In the genomic region with DNA sequence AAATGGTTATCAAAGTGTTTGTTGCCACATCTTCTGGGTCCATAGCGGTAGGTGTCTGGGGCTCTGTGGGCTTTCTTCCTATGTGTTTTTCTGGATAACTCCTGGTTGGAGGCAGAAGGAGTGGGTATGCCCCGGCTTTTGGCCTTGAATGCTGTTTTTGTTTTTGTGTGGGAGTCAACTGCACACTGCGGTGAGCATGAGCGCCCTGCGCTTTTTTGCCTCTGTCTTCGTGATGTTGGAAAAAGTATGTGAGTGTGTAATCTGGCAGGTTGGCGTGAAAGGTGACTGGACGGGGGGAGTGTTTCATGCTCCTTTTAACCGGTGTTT, we compare ENCODE assay signal across 9 mouse cellular contexts. TPM values are rescaled to one million over a fixed set of nuclear protein-coding genes. Genes with fewer than 3 reads are reported as not detected.
DNase-seq lines count a peak whose midpoint lies in the region; ATAC-seq and TF ChIP-seq lines count a peak whose summit lies in the region.
"Had no signal": no experiment of that assay in that cellular context is flagged by ENCODE, and none has a peak within 500 bp of the region (broad histone marks: within the 10 kb centered on the region; RNA-seq: fewer than 3 reads in every experiment).

No protein-coding gene starts in this region.

- ATAC-seq in lung, embryonic 15.5 days (ENCODE audit: borderline replicate concordance, extremely low read depth, low FRiP score, low TSS enrichment), result no peak
- ATAC-seq in forebrain, embryonic 13.5 days, result no peak
- 0 out of 2 replicates have a peak, but pooled peaks have one; percentile 29 for ATAC-seq in limb, embryonic 14.5 days (ENCODE audit: low FRiP score, low read depth)

- TF ChIP-seq CTCF in small intestine, adult 2 months (IDR thresholded peaks at IDR 0.05; ENCODE audit: extremely low read depth, insufficient read length, insufficient replicate concordance, low read depth, low read length), result no peak
- no peak for TF ChIP-seq CTCF in thymus, adult 2 months (IDR thresholded peaks at IDR 0.05; ENCODE audit: borderline replicate concordance, control insufficient read depth, extremely low read depth, insufficient read depth, low read length, poor library complexity)

- H3K36me3 ChIP-seq in lung, embryonic 15.5 days, result no peaks in the 10 kb centered on the region
- H3K36me3 ChIP-seq in forebrain, embryonic 13.5 days (ENCODE audit: poor library complexity, severe bottlenecking), result no peaks in the 10 kb centered on the region
- no peaks in the 10 kb centered on the region for H3K36me3 ChIP-seq in limb, embryonic 14.5 days (ENCODE audit: control insufficient read depth, insufficient read depth, low read length)
- H3K36me3 ChIP-seq in small intestine, adult 2 months (ENCODE audit: control insufficient read depth, insufficient read depth, low read length), result no peaks in the 10 kb centered on the region
- no peaks in the 10 kb centered on the region for H3K36me3 ChIP-seq in thymus, adult 2 months (ENCODE audit: control insufficient read depth, insufficient read depth, low read length)

- peak overlapping the region; percentile 38; the same call in 1 of the 2 replicates for H3K27ac ChIP-seq in lung, embryonic 15.5 days
- H3K27ac ChIP-seq in forebrain, embryonic 13.5 days, result no peak overlapping the region
- no peak overlapping the region for H3K27ac ChIP-seq in limb, embryonic 14.5 days (replicated peaks; ENCODE audit: low read depth, low read length)
- H3K27ac ChIP-seq in small intestine, adult 2 months (ENCODE audit: insufficient read depth, low read depth, low read length), result peak overlapping the region; percentile 35
- no peak overlapping the region for H3K27ac ChIP-seq in thymus, adult 2 months (ENCODE audit: control insufficient read depth, insufficient read depth, low read length)

- H3K4me1 ChIP-seq in lung, embryonic 15.5 days, result peaks cover 11% of the 10 kb centered on the region
- H3K4me1 ChIP-seq in forebrain, embryonic 13.5 days, result peaks cover 12% of the 10 kb centered on the region
- peaks cover 15% of the 10 kb centered on the region for H3K4me1 ChIP-seq in limb, embryonic 14.5 days (ENCODE audit: control insufficient read depth, insufficient read depth, low read length)
- peaks cover 13% of the 10 kb centered on the region for H3K4me1 ChIP-seq in small intestine, adult 2 months (ENCODE audit: control insufficient read depth, insufficient read depth, insufficient read length, low read length)
- no peaks in the 10 kb centered on the region for H3K4me1 ChIP-seq in thymus, adult 2 months (replicated peaks; ENCODE audit: control insufficient read depth, insufficient read depth, low read length)

- 0 out of 2 replicates have a peak overlapping the region, but pooled peaks have one; percentile 5 for H3K9ac ChIP-seq in lung, embryonic 15.5 days
- peak overlapping the region; percentile 56; the same call in 1 of the 2 replicates for H3K9ac ChIP-seq in forebrain, embryonic 13.5 days
- H3K9ac ChIP-seq in limb, embryonic 14.5 days (ENCODE audit: low read depth, low read length, severe bottlenecking), result 0 out of 2 replicates have a peak overlapping the region, but pooled peaks have one; percentile 0

- peak overlapping the region; percentile 34 for H3K4me3 ChIP-seq in lung, embryonic 15.5 days
- H3K4me3 ChIP-seq in forebrain, embryonic 13.5 days, result peak overlapping the region; percentile 28
- H3K4me3 ChIP-seq in limb, embryonic 14.5 days (replicated peaks; ENCODE audit: low read length), result peak overlapping the region; percentile 7; the same call in 1 of the 2 replicates
- H3K4me3 ChIP-seq in small intestine, adult 2 months (ENCODE audit: low read depth, low read length), result peak overlapping the region; percentile 54
- H3K4me3 ChIP-seq in thymus, adult 2 months (ENCODE audit: control insufficient read depth, insufficient read depth, low read length), result no peak overlapping the region

- no peak for TF ChIP-seq POLR2A in limb, embryonic 14.5 days (IDR thresholded peaks at IDR 0.05; ENCODE audit: borderline replicate concordance, extremely low read depth, insufficient read depth, insufficient read length)
- no peak for TF ChIP-seq POLR2A in small intestine, adult 2 months (IDR thresholded peaks at IDR 0.05; ENCODE audit: low read depth, low read length)
- no peak for TF ChIP-seq POLR2A in thymus, adult 2 months (IDR thresholded peaks at IDR 0.05; ENCODE audit: control insufficient read depth, extremely low read depth, insufficient read depth, low read length, poor library complexity)

- DNase-seq in lung, postnatal 25 days (ENCODE audit: low spot score), result no peak
- DNase-seq in limb, embryonic 14.5 days (ENCODE audit: low spot score), result no peak
- no peak for DNase-seq in ovary, postnatal 36 days (ENCODE audit: low spot score)
- DNase-seq in thymus, postnatal 10 days (ENCODE audit: low spot score in 2 of 2), result no peak
- no peak for DNase-seq in thymus, adult 2 months
- DNase-seq: thymus, postnatal 14 days had no signal

- H3K4me2 ChIP-seq in lung, embryonic 15.5 days, result peak overlapping the region; percentile 69
- peak overlapping the region; percentile 62 for H3K4me2 ChIP-seq in forebrain, embryonic 13.5 days
- peak overlapping the region; percentile 41 for H3K4me2 ChIP-seq in limb, embryonic 14.5 days (replicated peaks; ENCODE audit: low read depth, low read length, severe bottlenecking)

- no peaks in the 10 kb centered on the region for H3K9me3 ChIP-seq in lung, embryonic 15.5 days
- H3K9me3 ChIP-seq in forebrain, embryonic 13.5 days (replicated peaks), result no peaks in the 10 kb centered on the region
- no peaks in the 10 kb centered on the region for H3K9me3 ChIP-seq in limb, embryonic 14.5 days (ENCODE audit: control insufficient read depth, low read length)

- 40% methylated on average over 9 of the region's 9 CpGs for WGBS in lung, embryonic 15.5 days
- 33% methylated on average over 9 of the region's 9 CpGs for WGBS in forebrain, embryonic 13.5 days
- WGBS in limb, embryonic 14.5 days, result 43% methylated on average over 9 of the region's 9 CpGs
- 40% methylated on average over 9 of the region's 9 CpGs for WGBS in small intestine, adult 2 months
- WGBS in thymus, adult 2 months, result 83% methylated on average over 9 of the region's 9 CpGs

- no peaks in the 10 kb centered on the region; the same call in 1 of the 2 replicates for H3K27me3 ChIP-seq in lung, embryonic 15.5 days
- no peaks in the 10 kb centered on the region for H3K27me3 ChIP-seq in forebrain, embryonic 13.5 days
- H3K27me3 ChIP-seq in limb, embryonic 14.5 days (ENCODE audit: control insufficient read depth, insufficient read depth, low read length), result no peaks in the 10 kb centered on the region
- no peaks in the 10 kb centered on the region for H3K27me3 ChIP-seq in small intestine, adult 2 months (ENCODE audit: control insufficient read depth, insufficient read depth, low read length)
- H3K27me3 ChIP-seq in thymus, adult 2 months (ENCODE audit: control insufficient read depth, insufficient read depth, low read length), result no peaks in the 10 kb centered on the region

RNA-seq across cellular contexts. Expression of a gene that starts 0.4 kb away (rescaled TPM):
- polyA plus RNA-seq in lung, embryonic 15.5 days (2015; fragmentation: Nextera tagmentation; extraction: Ambion mirVana), result 12.3 and 16.1 TPM in 2 replicates
- 0.86 and 1.3 TPM in 2 replicates for polyA plus RNA-seq in forebrain, embryonic 13.5 days (2015; fragmentation: Nextera tagmentation; extraction: Ambion mirVana)
- 9.2 and 14.9 TPM in 2 replicates for polyA plus RNA-seq in limb, embryonic 14.5 days (2012; rRNA removed)
- polyA plus RNA-seq in limb, embryonic 14.5 days (2014; fragmentation: Nextera tagmentation; extraction: Ambion mirVana), result 7.7 and 13.0 TPM in 2 replicates
- polyA plus RNA-seq in small intestine, adult 2 months (2012; rRNA removed), result 3.8 and 4.5 TPM in 2 replicates
- polyA plus RNA-seq in thymus, adult 2 months (2012; rRNA removed), result 0.43 and 8.9 TPM in 2 replicates

RNA-seq across cellular contexts. Expression of a gene that starts 8.6 kb away (rescaled TPM):
- 0.96 and 1.2 TPM in 2 replicates for polyA plus RNA-seq in lung, embryonic 15.5 days (2015; fragmentation: Nextera tagmentation; extraction: Ambion mirVana)
- 1.1 and 1.3 TPM in 2 replicates for polyA plus RNA-seq in forebrain, embryonic 13.5 days (2015; fragmentation: Nextera tagmentation; extraction: Ambion mirVana)
- polyA plus RNA-seq in limb, embryonic 14.5 days (2012; rRNA removed), result 1.2 and 1.4 TPM in 2 replicates
- 1.7 TPM in 2 replicates for polyA plus RNA-seq in limb, embryonic 14.5 days (2014; fragmentation: Nextera tagmentation; extraction: Ambion mirVana)
- 0.06 and 0.11 TPM in 2 replicates for polyA plus RNA-seq in small intestine, adult 2 months (2012; rRNA removed)
- polyA plus RNA-seq in thymus, adult 2 months (2012; rRNA removed), result 0.18 and 0.34 TPM in 2 replicates

RNA-seq across cellular contexts. Expression of a gene that starts 34.9 kb away (rescaled TPM):
- 3.3 TPM in 2 replicates for polyA plus RNA-seq in lung, embryonic 15.5 days (2015; fragmentation: Nextera tagmentation; extraction: Ambion mirVana)
- 0.40 and 0.71 TPM in 2 replicates for polyA plus RNA-seq in forebrain, embryonic 13.5 days (2015; fragmentation: Nextera tagmentation; extraction: Ambion mirVana)
- polyA plus RNA-seq in limb, embryonic 14.5 days (2012; rRNA removed), result 0.28 and 0.38 TPM in 2 replicates
- polyA plus RNA-seq in limb, embryonic 14.5 days (2014; fragmentation: Nextera tagmentation; extraction: Ambion mirVana), result 0.21 and 0.23 TPM in 2 replicates
- polyA plus RNA-seq in small intestine, adult 2 months (2012; rRNA removed), result 0.34 and 3.4 TPM in 2 replicates
- polyA plus RNA-seq in thymus, adult 2 months (2012; rRNA removed), result 3.5 and 3.8 TPM in 2 replicates

RNA-seq across cellular contexts. Expression of a gene that starts 55.5 kb away (rescaled TPM):
- polyA plus RNA-seq in lung, embryonic 15.5 days (2015; fragmentation: Nextera tagmentation; extraction: Ambion mirVana), result 49.0 and 49.5 TPM in 2 replicates
- 131 and 147 TPM in 2 replicates for polyA plus RNA-seq in forebrain, embryonic 13.5 days (2015; fragmentation: Nextera tagmentation; extraction: Ambion mirVana)
- 54.7 and 58.6 TPM in 2 replicates for polyA plus RNA-seq in limb, embryonic 14.5 days (2012; rRNA removed)
- polyA plus RNA-seq in limb, embryonic 14.5 days (2014; fragmentation: Nextera tagmentation; extraction: Ambion mirVana), result 52.9 and 53.9 TPM in 2 replicates
- polyA plus RNA-seq in small intestine, adult 2 months (2012; rRNA removed), result 11.9 and 15.5 TPM in 2 replicates
- 38.3 and 44.6 TPM in 2 replicates for polyA plus RNA-seq in thymus, adult 2 months (2012; rRNA removed)

Comparison
In these comparisons a context has a peak if more than half of its experiments do, and no peak if none do; other contexts are left out.
1. H3K27ac ChIP-seq: peak in lung, embryonic 15.5 days (single experiment) and small intestine, adult 2 months (single experiment); none in forebrain, embryonic 13.5 days (single experiment), limb, embryonic 14.5 days (single experiment) and thymus, adult 2 months (single experiment).
2. H3K9ac ChIP-seq: peak in every context shown above with its lines; median percentile 56 in forebrain, embryonic 13.5 days; 5 in lung, embryonic 15.5 days; 0 in limb, embryonic 14.5 days.
3. Peak in every context shown above with its lines, with median percentiles within 50 percentile points of each other: H3K4me2 ChIP-seq.